Mouse (Mus musculus) intestine, postnatal 0 days (tissue): Measurements from ENCODE around the gene Lefty1. TPM values are rescaled to one million over a fixed set of nuclear protein-coding genes. Genes with fewer than 3 reads are reported as not detected.

ENCODE experiments used
- ATAC-seq: fragments of 200-750 bp; cut with Nextera tagmentation; 2 replicates; pipeline ENCODE4 v1.8.0; 2017; ENCODE audit warnings: mild to moderate bottlenecking, moderate TSS enrichment, moderate library complexity
- H3K27ac ChIP-seq: fragments of 300-500 bp; sonication (generic); 2 replicates; pipeline ENCODE4 v1.5.1; 2014; ENCODE audit warnings: mild to moderate bottlenecking, low read depth, low read length, moderate library complexity
- H3K27me3 ChIP-seq: fragments of 300-500 bp; sonication (generic); replicated peaks from 2 replicates; pipeline ENCODE4 v1.6.1; 2014; ENCODE audit warnings: low read length, mixed read lengths; ENCODE audit not compliant: control insufficient read depth, insufficient read depth
- H3K36me3 ChIP-seq: fragments of 300-500 bp; sonication (generic); 2 replicates; pipeline ENCODE4 v1.6.1; 2014; ENCODE audit warnings: mild to moderate bottlenecking, moderate library complexity; ENCODE audit not compliant: control insufficient read depth, insufficient read depth
- H3K4me1 ChIP-seq: fragments of 300-500 bp; sonication (generic); replicated peaks from 2 replicates; pipeline ENCODE4 v1.6.1; 2014; ENCODE audit warnings: antibody characterized with exemption, low read length, mixed read lengths; ENCODE audit not compliant: control insufficient read depth, insufficient read depth
- H3K4me2 ChIP-seq: fragments of 300-500 bp; sonication (generic); replicated peaks from 2 replicates; pipeline ENCODE4 v1.6.1; 2014; ENCODE audit warnings: low read depth, mild to moderate bottlenecking, moderate library complexity
- H3K4me3 ChIP-seq: fragments of 300-500 bp; sonication (generic); 2 replicates; pipeline ENCODE4 v1.5.1; 2014; ENCODE audit warnings: low read depth, low read length
- H3K9ac ChIP-seq: fragments of 300-500 bp; sonication (generic); 2 replicates; pipeline ENCODE4 v1.6.1; 2014; ENCODE audit warnings: mild to moderate bottlenecking, low read depth, low read length
- H3K9me3 ChIP-seq: fragments of 300-500 bp; sonication (generic); 2 replicates; pipeline ENCODE4 v1.6.1; 2016; ENCODE audit warnings: mixed run types; ENCODE audit not compliant: control insufficient read depth
- CTCF ChIP-seq: sonication (generic); IDR thresholded peaks from 2 replicates; pipeline ENCODE4 v1.5.1; 2016; ENCODE audit warnings: low read depth, mild to moderate bottlenecking, control low read depth, antibody characterized with exemption, moderate library complexity
- WGBS: fragments of 180-500 bp; shearing (Covaris S2); extraction: QIAGEN DNeasy Blood & Tissue Kit; methylation state at CpG from one replicate; pipeline ENCODE4 v1.1.7; 2014; 5-methylcytosine and 5-hydroxymethylcytosine counted together
- polyA plus RNA-seq: library from polyadenylated mRNA; unstranded; fragments of >200 nt; fragmentation: Nextera tagmentation; extraction: Ambion mirVana; gene quantifications from 2 replicates; pipeline ENCODE4 v1.2.1, GENCODE M21; 2015

Gene Lefty1
- polyA plus RNA-seq, 1 experiment from 2014 or later = 0.90 TPM

- Histone ChIP-seq H3K9me3 (no peaks in the 10 kb centered on the region), H3K4me3 (no peak overlapping the region), H3K27me3 (no peaks in the 10 kb centered on the region), H3K9ac (no peak overlapping the region), H3K4me1 (peaks cover 7% of the 10 kb centered on the region; the same call in 1 of the 2 replicates), H3K27ac (no peak overlapping the region), H3K4me2 (no peak overlapping the region; the same call in 1 of the 2 replicates), H3K36me3 (peaks cover 14% of the 10 kb centered on the region)
- WGBS = 82% methylated on average over 4 of the region's 4 CpGs
- no peak for ATAC-seq
- no peak for TF ChIP-seq CTCF
Measured at GRCm38 (mm10) chr1:180944553-180944952, 9.7 kb downstream of the Lefty1 start.

- no peak overlapping the region for H3K4me3 ChIP-seq
- peak; percentile 68 for ATAC-seq
- WGBS = 24% methylated on average over 20 of the region's 20 CpGs
- H3K9me3 ChIP-seq = no peaks in the 10 kb centered on the region
- peak overlapping the region; percentile 28; the same call in 1 of the 2 replicates for H3K27ac ChIP-seq
- peaks cover 7% of the 10 kb centered on the region; the same call in 1 of the 2 replicates for H3K4me1 ChIP-seq
- H3K27me3 ChIP-seq = no peaks in the 10 kb centered on the region
- H3K4me2 ChIP-seq = peak overlapping the region; percentile 49
- no peak for TF ChIP-seq CTCF
- H3K36me3 ChIP-seq = peaks cover 19% of the 10 kb centered on the region
- no peak overlapping the region for H3K9ac ChIP-seq
Measured at GRCm38 (mm10) chr1:180945001-180945980, 10.5 kb downstream of the Lefty1 start.

GRCm38 (mm10) chr1:180946448-180946847, 11.6 kb downstream of the Lefty1 start:
- WGBS = 83% methylated on average over 6 of the region's 6 CpGs
- Histone ChIP-seq H3K36me3 (peaks cover 19% of the 10 kb centered on the region), H3K4me1 (peaks cover 6% of the 10 kb centered on the region; the same call in 1 of the 2 replicates), H3K27ac (no peak overlapping the region), H3K4me3 (no peak overlapping the region), H3K9me3 (no peaks in the 10 kb centered on the region), H3K4me2 (no peak overlapping the region), H3K9ac (no peak overlapping the region), H3K27me3 (no peaks in the 10 kb centered on the region)
- TF ChIP-seq CTCF = no peak
- no peak for ATAC-seq

GRCm38 (mm10) chr1:180952085-180952746, 17.4 kb downstream of the Lefty1 start:
- 35% methylated on average over 6 of the region's 6 CpGs for WGBS
- Histone ChIP-seq H3K9me3 (no peaks in the 10 kb centered on the region), H3K4me1 (no peaks in the 10 kb centered on the region), H3K36me3 (peaks cover 59% of the 10 kb centered on the region), H3K27ac (no peak overlapping the region), H3K9ac (no peak overlapping the region), H3K27me3 (no peaks in the 10 kb centered on the region), H3K4me3 (no peak overlapping the region), H3K4me2 (no peak overlapping the region)
- no peak for TF ChIP-seq CTCF
- ATAC-seq = peak; percentile 60; the same call in 1 of the 2 replicates

GRCm38 (mm10) chr1:180952808-180953207, 18.0 kb downstream of the Lefty1 start:
- Histone ChIP-seq H3K9ac (no peak overlapping the region), H3K4me3 (no peak overlapping the region), H3K27me3 (no peaks in the 10 kb centered on the region), H3K4me2 (no peak overlapping the region), H3K36me3 (peaks cover 64% of the 10 kb centered on the region), H3K27ac (no peak overlapping the region), H3K4me1 (no peaks in the 10 kb centered on the region), H3K9me3 (no peaks in the 10 kb centered on the region)
- TF ChIP-seq CTCF = no peak
- no peak for ATAC-seq
- WGBS = 73% methylated on average over 5 of the region's 5 CpGs

- Histone ChIP-seq H3K27ac (no peak overlapping the region), H3K4me2 (no peak overlapping the region), H3K9me3 (no peaks in the 10 kb centered on the region), H3K9ac (no peak overlapping the region), H3K36me3 (peaks cover 78% of the 10 kb centered on the region), H3K4me1 (no peaks in the 10 kb centered on the region), H3K4me3 (no peak overlapping the region), H3K27me3 (no peaks in the 10 kb centered on the region)
- ATAC-seq = no peak
- 89% methylated on average over 8 of the region's 8 CpGs for WGBS
- no peak for TF ChIP-seq CTCF
Measured at GRCm38 (mm10) chr1:180956401-180956800, 21.6 kb downstream of the Lefty1 start.
